Mouse (Mus musculus) CD4-positive, CD25-positive, alpha-beta regulatory T cell, adult 2 months (primary cell): ENCODE measurements around the gene Cd274.

ENCODE experiments used
- DNase-seq: peaks from one replicate; pipeline ENCODE4 v3.0.0-alpha.2; 2012; ENCODE audit warnings: low read depth, low spot score

Gene Cd274

DNA sequence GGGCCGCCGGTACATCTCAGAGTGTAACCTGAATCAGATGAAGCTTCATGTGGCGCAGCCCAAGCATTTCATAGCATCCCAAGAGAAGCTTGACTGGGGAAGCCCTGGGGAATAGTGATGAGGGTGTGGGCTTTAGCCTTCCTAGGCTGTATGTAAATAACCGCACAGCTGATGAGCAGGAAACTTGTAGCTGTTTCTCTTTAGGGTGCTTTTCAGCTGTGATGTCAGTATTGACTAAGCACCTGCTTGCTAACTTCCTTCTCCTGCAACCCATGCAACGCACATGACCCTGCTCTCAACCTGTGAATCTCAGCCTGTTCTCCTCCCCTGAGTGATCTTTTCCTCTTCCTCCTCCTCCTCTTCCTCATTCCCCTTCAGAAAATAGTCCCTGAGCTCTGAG, 3.2 kb upstream of the Cd274 start:
- DNase-seq, result no peak

DNA sequence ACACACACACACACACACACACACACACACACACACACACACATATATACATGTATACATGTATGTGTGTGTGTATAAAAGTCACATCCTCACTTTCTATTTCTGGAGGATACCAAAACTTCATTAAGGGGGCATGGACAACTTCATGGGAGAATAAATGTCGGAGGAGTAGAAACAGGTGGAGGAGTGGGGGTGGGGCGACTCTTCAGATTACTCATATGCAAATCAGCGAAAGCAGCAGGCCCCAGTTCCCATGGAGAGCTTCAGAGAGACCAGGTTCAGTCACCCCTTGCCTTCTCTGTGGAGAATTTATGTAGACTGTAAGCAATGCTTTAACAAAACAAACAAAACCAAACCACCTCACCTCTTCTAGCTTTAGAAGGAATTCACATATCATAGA, 2.1 kb upstream of the Cd274 start:
- DNase-seq, result peak; percentile 76

DNA sequence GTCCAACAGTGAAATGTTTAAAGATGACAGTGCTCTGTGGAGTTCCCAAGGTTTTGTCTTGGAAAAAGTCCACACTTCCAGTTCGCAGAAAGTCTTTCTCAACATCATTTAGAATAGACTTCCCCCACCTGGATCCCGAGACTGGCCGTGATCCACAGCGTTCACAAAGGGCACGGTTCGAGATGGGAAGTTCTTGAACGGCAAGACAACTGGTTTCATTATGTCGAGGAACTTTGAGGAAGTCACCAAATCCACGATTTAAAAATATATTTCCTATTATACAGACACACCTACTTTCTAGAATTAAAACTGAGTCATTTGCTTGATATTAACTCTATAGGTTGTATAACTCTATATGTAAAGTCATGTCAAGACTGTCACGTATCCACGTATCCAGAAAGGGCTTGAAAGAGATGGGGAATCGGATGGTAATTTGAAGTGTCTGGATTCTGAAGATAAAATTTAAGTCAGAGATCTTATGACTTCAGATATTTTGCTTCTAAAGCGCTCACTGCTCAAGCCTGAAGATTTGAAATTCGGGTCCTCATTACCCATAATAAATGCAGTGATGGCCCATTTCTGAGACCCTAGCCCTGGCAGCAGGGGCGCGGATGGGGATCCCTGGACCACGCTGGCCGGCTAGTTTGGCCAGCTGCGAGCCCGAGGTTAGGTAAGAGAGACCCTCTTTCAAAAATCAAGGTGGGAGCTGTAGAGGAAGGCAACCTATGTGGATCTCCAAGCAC, 858 bp upstream of the Cd274 start:
- no peak for DNase-seq

DNA sequence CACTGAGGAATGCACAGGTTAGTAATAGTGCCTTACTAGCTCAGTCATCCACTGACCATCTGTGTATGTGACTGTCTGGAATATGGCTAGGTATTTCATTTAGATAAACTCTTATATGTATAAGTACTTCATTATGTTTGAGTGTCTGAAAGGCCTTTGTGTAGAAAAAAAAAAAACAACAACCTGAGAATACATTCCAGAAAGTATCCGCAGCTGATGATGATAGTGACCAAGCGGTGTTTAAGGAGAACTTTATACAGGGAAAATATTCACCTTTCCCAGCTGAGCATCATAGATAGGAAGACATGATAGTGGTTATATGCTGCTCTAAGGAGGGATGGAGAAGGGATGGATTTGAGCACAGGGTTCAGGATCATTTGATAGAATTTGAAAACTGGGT, 786 bp downstream of the Cd274 start:
- no peak for DNase-seq

DNA sequence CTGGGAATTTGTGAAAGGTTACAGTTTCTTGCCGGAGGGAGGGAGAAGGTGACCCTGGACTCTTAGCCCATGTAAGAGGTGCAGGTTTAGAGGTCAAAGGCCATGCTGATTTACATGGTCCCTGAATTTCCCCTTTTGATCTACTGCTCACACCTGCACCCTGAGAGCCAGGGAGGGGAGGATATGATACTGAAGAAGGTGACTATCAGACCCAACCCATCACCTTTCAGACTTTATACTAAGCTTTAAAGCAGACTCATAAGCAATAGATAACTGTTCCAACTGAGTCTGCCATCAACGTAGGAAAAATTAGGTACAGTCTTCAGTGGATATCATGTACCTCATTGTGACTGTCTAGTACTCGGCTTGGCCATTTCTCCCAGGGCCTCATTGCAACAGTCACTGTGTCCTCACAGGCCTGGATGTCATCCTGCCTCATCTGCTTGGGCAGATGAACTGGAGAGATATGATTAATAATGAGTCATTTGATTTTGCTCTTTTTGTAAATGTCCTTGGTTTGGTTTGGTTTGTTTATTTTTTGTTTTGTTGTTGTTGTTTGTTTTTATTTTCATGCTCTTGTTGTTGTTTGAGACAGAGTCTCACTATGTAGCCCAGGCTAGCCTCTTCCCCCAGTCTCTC, 1.5 kb downstream of the Cd274 start:
- no peak for DNase-seq

DNA sequence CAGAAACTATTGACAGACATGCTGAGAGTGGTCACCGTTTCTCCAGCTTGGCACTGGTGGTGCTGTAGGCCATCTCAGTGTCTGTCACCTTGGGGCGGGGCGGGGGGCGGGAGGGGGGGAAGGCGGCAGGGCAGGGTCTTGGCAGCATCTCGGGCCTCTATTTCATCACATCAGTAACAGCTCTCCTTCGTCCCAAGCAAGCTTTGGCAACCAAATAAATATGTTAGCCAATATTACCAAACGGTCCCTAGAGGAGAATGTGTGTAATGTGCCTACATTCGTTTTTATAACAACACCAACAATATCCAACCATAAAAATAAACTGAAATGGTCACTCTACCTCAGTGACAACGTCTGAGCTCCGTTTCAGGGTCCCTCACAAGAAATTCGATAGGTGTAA, 2.9 kb downstream of the Cd274 start:
- no peak for DNase-seq

DNA sequence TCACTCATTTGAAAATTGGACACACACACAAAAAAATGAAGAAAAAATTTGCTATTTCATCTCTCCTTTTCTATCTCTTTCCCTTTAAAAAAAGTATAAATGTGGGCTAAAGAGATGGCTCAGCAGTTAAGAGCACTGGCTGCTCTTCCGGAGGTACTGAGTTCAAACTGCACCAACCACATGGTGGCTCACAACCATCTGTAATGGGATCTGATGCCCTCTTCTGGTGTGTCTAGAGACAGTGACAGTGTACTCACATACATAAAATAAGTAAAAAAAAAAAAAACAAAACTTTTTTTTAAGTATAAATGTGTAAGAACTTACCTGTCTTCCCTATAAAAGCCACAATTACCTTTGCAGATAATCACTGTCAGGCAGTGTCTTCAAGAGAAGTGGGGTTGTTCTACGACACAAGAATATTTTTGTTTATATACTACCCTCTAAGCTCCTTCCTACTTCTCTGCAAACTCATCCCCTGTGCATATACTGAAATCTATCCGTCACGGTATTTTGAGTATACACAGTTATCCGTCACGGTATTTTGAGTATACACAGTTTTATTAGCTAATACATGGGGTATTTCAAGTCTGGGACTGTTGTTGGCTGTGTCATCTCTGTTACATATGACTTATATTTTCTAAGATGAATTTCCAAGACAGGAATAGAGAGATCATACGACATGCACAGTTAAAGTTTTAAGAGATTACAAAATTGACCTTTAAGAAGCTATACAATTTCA, 3.5 kb downstream of the Cd274 start:
- no peak for DNase-seq

DNA sequence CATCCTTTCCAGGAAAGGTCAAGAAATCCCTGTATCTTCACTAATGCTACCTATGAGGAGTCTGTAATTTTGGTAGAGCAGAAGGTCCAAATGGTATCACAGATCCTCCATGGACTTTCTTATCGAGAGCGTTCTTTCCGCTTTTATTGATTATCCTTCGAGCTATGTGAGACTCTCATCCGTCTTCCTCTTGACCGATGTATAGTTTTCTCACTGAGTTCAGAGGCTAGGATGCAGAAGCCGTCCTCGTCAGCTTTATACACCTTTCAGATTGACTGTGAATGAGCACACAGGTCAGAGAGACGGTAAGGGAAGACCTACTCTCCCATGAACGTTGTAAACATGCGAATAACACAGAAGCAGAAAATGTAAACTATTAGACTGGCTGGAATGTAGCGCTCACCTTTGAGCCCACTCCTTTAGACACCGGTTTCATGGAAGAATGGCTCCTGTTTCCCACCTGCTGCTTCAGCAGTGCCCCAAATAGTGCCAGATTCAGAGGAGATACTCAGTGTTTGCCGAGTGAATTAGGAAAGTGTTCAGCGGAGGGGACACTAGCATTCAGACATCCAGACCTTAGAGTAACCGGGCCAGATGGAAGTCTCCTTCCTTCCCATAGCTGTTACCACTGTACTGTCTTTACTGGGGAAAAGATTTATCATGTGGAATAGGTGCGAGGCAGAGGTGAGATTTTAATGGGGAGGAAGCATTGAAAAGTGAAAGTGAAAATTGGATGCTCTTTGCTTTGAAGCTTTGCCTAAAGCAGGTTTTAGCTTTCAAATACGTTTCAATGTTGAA, 4.2 kb downstream of the Cd274 start:
- peak; percentile 59 for DNase-seq

DNA sequence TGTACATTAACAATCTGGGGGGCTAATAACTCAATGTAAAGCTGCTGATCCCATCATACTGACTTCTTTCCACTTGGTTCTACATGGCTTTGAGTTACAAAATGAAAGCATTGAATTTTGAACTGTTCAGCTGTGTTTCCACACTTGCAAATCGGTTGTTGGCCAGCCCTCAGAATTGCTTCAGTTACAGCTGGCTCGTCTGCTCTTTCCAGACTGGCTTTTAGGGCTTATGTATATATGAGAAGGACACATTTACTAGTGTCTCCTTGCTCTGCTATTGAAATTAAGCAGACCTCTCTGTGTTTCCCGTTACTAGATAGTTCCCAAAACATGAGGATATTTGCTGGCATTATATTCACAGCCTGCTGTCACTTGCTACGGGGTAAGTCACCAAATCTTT, 4.9 kb downstream of the Cd274 start:
- no peak for DNase-seq

DNA sequence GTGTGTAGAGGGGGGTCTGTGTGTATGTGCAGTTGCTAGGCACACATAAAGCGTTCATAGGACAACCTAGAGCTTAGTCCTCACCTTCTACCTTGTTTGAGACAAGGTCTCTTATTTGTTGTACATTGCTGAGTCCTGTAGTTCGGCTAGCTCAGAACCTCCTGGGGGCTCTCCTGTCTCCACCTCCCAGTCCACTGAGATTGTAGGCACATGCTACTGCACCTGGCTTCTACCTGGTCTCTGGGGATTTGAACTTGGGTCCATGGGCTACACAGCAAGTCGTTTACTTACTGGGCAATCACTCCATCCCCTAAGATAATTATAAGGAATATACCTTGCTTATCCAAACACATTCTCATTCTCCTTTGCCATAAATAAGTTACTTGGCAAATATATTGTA, 5.4 kb downstream of the Cd274 start:
- no peak for DNase-seq

DNA sequence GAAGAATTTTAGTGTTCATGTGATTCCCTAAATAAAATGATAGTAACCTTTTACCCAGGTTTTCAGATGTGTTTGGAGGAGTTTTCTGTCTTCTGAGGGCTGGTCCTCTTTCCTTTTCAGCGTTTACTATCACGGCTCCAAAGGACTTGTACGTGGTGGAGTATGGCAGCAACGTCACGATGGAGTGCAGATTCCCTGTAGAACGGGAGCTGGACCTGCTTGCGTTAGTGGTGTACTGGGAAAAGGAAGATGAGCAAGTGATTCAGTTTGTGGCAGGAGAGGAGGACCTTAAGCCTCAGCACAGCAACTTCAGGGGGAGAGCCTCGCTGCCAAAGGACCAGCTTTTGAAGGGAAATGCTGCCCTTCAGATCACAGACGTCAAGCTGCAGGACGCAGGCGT, 6.2 kb downstream of the Cd274 start:
- DNase-seq, result no peak

DNA sequence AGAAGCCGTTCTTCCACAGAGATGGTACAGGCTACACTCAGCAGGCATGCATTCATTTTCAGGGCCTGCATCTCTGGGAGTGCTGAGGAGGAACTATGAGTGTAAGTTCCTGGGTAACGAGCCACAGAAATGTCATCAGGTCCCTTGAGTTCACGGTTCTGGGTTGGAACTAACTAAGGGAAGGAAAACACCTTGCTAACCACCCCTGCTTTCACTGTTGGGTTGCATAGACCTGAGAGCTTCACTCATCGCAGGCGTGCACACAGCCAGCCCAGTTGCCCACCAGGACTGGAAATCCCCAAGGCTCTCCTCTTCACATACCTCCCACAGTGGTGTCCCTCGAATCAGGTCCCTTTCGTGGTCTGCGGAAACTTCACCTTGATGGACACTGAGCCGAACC, 7.7 kb downstream of the Cd274 start:
- no peak for DNase-seq

DNA sequence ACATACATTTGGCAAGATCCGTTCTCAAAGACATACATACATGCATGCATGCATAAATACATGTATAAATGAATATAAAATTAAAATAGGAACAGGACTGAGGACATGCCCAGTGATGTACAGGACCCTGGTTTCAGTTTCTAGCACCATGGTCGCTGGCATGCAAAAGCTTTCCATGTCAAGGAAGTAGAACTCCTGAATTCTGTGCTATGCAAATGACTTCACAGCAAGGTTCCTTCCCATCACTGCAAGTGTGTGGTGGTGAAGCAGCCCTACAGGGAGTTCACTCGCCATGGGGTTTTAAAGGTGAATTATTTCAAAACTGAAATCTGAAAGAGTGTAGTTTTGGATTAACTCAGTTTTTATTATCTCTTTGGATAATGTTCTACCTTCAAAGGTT, 9.1 kb downstream of the Cd274 start:
- DNase-seq, result no peak

DNA sequence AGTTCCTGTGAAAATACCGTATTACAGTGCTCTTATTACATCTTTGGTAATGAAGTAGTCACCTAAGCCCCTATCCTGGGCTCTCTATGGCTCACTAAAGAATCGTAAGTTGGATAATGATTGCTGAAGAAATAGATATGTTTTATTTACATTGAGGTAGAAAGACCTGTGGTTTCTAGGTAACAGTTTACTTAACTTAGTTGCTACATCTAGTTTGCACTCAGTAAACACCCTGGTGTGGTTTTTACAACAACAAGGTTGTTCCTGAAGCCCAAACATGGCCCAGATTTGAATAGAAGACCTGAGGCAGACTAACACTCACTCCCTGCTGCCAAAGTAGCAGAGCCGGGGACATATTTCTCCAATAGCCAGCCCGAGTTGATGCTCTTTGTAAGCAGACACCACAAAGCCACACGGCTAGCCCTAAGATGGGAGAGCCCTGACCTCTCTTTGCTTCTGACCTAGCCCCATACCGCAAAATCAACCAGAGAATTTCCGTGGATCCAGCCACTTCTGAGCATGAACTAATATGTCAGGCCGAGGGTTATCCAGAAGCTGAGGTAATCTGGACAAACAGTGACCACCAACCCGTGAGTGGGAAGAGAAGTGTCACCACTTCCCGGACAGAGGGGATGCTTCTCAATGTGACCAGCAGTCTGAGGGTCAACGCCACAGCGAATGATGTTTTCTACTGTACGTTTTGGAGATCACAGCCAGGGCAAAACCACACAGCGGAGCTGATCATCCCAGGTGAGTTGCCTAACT, 12.8 kb downstream of the Cd274 start:
- no peak for DNase-seq

DNA sequence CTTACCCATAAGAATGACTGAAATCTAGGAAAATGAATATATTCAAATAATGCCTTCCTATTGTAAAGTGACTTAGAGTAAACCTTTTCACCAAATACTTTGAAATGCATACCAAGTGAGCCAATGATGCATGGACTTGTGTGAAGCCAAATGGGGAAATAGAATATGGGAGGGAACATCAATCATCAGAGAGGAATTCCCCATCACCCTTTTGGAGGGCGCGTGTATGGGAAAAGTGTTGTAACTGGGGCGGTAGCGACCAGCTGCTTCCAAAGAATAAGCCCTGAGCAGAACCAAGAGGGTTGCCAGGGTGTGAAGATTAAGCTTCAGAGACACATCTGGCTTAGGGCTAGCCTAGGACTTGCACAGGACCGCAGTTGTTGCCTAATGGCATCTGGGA, 16.1 kb downstream of the Cd274 start:
- no peak for DNase-seq

DNA sequence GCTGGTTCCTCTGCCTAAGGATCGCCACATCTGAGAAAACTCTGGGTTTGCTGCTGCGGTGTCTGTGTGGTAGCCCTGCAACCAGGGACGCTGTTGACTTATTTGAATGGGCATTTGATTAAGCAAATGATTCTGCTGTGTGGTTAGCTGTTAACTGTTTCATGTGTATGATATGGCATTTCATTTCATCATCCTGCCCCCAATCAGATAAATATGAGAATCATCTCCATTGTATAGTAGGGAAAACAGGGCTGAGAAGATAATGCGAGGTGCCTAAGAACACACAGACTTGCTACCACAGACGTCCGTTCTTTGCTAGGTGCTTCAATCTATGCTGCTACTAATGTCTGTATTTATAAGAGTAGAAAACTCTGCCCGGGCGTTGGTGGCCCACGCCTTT, 17.2 kb downstream of the Cd274 start:
- DNase-seq, result no peak

DNA sequence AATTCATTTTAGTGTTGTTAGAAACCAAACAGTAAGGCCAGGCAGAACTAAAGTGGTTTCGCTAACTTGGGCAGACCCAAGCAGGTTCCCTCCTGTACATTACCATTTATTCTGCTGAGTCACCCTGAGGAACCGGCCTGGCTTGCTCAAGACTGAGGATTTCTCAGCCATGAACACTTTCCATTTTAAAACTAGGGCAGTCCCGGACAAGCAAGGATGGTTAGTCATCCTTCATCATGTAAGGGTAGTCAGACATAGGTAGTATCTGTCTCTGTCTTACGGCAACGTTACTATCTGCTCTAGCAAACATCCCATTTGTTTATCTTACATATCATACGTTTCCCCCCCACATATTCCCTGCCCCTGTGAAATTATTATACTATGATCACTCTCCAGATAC, 17.7 kb downstream of the Cd274 start:
- no peak for DNase-seq

DNA sequence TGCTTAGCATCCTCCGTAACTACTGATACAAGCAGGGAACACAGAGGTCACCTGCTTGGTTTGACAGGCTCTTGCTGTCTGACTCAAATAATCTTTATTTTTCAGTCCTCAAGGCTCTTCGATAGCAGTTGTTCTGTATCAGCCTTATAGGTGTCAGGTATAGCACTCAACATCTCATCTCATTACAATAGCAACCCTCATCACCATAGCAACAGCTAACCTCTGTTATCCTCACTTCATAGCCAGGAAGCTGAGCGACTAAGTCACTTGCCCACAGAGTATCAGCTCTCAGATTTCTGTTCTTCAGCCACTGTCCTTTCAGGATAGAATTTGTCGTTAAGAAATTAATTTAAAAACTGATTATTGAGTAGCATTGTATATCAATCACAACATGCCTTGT, 18.6 kb downstream of the Cd274 start:
- no peak for DNase-seq

DNA sequence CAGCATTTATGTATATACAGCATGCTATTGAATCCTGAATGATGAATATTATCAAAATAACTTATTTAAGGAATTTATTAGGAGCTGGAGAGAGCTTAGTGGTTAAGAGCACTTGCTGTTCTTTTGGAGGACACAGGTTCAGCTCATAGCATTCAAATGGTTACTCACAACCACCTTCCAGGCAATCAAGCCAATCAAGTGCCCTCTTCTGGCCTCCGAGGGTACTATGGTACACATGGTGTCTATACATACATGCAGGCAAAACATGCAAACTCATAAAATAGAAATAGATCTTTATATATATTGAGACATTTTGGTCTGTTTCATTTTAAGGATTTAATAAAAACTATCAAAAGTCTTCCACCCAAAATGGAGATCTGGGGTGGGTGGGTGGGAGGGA, 21.6 kb downstream of the Cd274 start:
- DNase-seq, result peak; percentile 22

DNA sequence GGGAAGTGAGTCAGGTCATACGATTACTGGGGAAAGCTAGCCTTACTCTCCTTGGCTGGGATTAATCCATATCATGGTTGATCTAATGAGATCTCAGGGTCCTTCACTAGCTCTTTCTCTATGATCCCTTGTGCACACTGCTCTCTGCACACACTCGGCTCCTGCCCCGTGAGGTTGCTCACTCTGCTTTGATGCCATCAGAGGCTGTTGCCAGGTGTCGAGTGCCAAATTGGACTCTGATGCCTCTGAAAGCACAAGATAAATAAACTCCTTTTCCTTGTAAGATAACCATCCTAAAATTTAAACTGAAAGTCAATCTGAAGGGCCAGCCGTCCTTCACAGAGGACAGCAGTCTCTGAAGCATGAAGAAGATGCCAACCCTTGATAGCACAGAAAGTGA, 23.2 kb downstream of the Cd274 start:
- DNase-seq, result no peak

DNA sequence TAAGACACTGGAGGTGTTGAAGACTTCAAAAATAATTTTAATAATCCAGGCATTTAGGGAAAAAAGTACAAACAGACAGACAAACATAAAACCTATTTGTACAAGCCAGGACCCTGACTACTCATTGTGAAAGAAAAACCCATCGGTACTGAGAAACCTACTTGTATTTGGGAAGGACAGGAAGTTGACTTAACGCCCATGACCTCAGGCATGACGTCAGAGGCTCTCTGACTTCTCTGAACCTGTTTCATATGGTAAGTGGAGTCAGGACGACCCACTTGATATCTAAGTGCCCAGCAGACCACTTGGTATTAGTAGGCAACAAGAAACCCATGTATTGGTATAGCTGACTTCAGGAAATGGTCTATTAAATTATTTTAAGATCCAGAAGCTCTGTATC, 24.0 kb downstream of the Cd274 start:
- DNase-seq, result peak; percentile 65
